Mouse (Mus musculus) right cerebral cortex, postnatal 4 days (tissue): Measurements from ENCODE around the gene Foxp1.

Experiments used
- DNase-seq: peaks from one replicate; pipeline ENCODE4 v3.0.0-alpha.2; 2022

Gene Foxp1

GRCm38 (mm10) chr6:99483556-99483955, 39.0 kb downstream of the Foxp1 start:
- no peak for DNase-seq

GRCm38 (mm10) chr6:99481568-99481967, 41.0 kb downstream of the Foxp1 start:
- DNase-seq = no peak

GRCm38 (mm10) chr6:99478873-99479650, 43.5 kb downstream of the Foxp1 start:
- no peak for DNase-seq

- DNase-seq = no peak
These were observed 47.5 kb downstream of the Foxp1 start for GRCm38 (mm10) chr6:99475040-99475439.

GRCm38 (mm10) chr6:99470906-99471305, 51.6 kb downstream of the Foxp1 start:
- DNase-seq = no peak

- DNase-seq = no peak
These were observed 53.2 kb downstream of the Foxp1 start for GRCm38 (mm10) chr6:99469134-99469834.

- no peak for DNase-seq
These were observed 54.7 kb downstream of the Foxp1 start for GRCm38 (mm10) chr6:99467831-99468230.

GRCm38 (mm10) chr6:99467109-99467508, 55.4 kb downstream of the Foxp1 start:
- no peak for DNase-seq

- no peak for DNase-seq
These were observed 56.2 kb downstream of the Foxp1 start for GRCm38 (mm10) chr6:99466354-99466753.

- DNase-seq = no peak
These were observed 58.1 kb downstream of the Foxp1 start for GRCm38 (mm10) chr6:99464449-99464848.

GRCm38 (mm10) chr6:99463906-99464305, 58.6 kb downstream of the Foxp1 start:
- no peak for DNase-seq

GRCm38 (mm10) chr6:99458775-99459174, 63.7 kb downstream of the Foxp1 start:
- DNase-seq = no peak

GRCm38 (mm10) chr6:99453763-99454520, 68.6 kb downstream of the Foxp1 start:
- DNase-seq = no peak

- DNase-seq = no peak
These were observed 69.8 kb downstream of the Foxp1 start for GRCm38 (mm10) chr6:99452638-99453185.

GRCm38 (mm10) chr6:99451479-99451878, 71.0 kb downstream of the Foxp1 start:
- DNase-seq = no peak

GRCm38 (mm10) chr6:99447447-99447846, 75.1 kb downstream of the Foxp1 start:
- DNase-seq = no peak

GRCm38 (mm10) chr6:99446801-99447415, 75.6 kb downstream of the Foxp1 start:
- no peak for DNase-seq

- DNase-seq = no peak
These were observed 79.1 kb downstream of the Foxp1 start for GRCm38 (mm10) chr6:99443460-99443859.

GRCm38 (mm10) chr6:99441100-99441499, 81.4 kb downstream of the Foxp1 start:
- DNase-seq = no peak

GRCm38 (mm10) chr6:99440606-99441005, 81.9 kb downstream of the Foxp1 start:
- no peak for DNase-seq

GRCm38 (mm10) chr6:99439878-99440361, 82.6 kb downstream of the Foxp1 start:
- peak; percentile 22 for DNase-seq

- DNase-seq = peak; percentile 16
These were observed 83.2 kb downstream of the Foxp1 start for GRCm38 (mm10) chr6:99439214-99439877.
